Mouse (Mus musculus): ENCODE results near the gene Krba1. TPM values are rescaled to one million over a fixed set of nuclear protein-coding genes. Genes with fewer than 3 reads are reported as not detected.

Krba1 gene
- polyA plus RNA-seq, 1 experiment, result 2.6 TPM

DNA sequence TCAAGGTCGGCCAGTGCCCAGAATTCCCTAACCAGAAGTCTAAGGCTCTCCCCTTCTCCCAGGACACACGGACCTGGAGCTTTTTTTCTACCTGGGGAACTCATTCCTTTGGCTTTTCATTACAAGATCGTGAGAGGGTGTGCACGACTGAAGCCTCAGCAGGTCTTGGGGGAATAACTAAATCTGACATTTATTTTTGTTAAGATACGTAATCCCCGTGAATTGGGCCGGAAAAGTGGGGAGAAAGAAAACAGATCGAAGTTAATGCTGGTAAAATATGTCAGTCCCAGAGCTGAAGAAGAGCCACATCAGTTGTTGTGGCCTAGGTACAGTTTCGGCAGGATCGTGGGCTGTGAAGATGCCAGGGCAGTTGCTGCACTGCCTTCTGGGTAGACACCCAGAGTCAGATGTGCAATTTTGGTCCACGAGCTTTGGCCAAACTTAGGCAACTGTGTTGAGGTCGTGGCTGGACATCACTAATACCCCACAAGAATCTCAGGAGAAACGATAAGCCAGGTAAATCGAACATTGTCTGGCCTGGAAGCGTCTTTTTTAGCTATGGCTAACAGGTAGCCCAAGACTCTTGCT is 716 bp downstream of the Krba1 start:
- peak overlapping the region; percentile 36 for H3K4me3 ChIP-seq
- TF ChIP-seq CEBPB (IDR thresholded peaks at IDR 0.05; ENCODE audit: insufficient read depth, poor library complexity, severe bottlenecking) (no peak), MAX (IDR thresholded peaks at IDR 0.05; ENCODE audit: low read depth) (no peak), USF1 (IDR thresholded peaks at IDR 0.05; ENCODE audit: low read depth) (no peak), MYOD1 (IDR thresholded peaks at IDR 0.05; ENCODE audit: control insufficient read depth in 1 of 3, insufficient read length in 2 of 3, low read depth in 2 of 3) (no peak), SRF (IDR thresholded peaks at IDR 0.05; ENCODE audit: control insufficient read depth, insufficient read length, low read depth) (no peak), POLR2AphosphoS2 (IDR thresholded peaks at IDR 0.05; ENCODE audit: insufficient read length, low read depth) (no peak), MYOG (IDR thresholded peaks at IDR 0.05; ENCODE audit: control insufficient read depth in 1 of 3, insufficient read depth in 1 of 3, insufficient read length in 2 of 3, low read depth in 2 of 3) (no peak)
- peak overlapping the region; percentile 70 for H3K4me2 ChIP-seq (ENCODE audit: low read depth)
- H3K36me3 ChIP-seq (ENCODE audit: control insufficient read depth, insufficient read depth), result no peaks in the 10 kb centered on the region
- H3K79me2 ChIP-seq (ENCODE audit: control insufficient read depth, insufficient read depth), result no peaks in the 10 kb centered on the region
- H3ac ChIP-seq (ENCODE audit: control insufficient read depth, insufficient read length), result peak overlapping the region; percentile 62
- no peaks in the 10 kb centered on the region for H3K27me3 ChIP-seq (ENCODE audit: control insufficient read depth, insufficient read depth, insufficient read length)

DNA sequence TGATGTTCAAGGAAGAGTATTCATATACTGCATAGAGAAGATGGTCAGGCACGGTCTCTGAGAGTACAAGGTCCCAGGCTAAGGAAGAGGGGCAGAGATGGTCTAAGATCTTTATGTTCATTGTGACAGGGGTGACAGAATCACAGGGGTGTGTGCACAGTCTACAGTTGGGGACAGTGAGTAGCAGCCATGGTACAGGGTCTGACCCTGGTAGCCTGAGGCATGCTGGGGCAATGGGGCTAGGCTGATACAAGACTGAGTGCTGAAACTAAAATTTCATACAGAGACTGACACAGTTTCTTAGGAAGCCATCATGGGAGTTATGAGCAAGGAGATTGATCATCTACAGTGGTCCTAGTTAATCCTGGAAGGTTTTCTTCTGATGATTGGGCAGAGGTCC is 1.3 kb downstream of the Krba1 start:
- H3K36me3 ChIP-seq (ENCODE audit: control insufficient read depth, insufficient read depth), result no peaks in the 10 kb centered on the region
- no peak overlapping the region for H3ac ChIP-seq (ENCODE audit: control insufficient read depth, insufficient read length)
- H3K79me2 ChIP-seq (ENCODE audit: control insufficient read depth, insufficient read depth), result no peaks in the 10 kb centered on the region
- H3K4me3 ChIP-seq, result peak overlapping the region; percentile 36
- no peaks in the 10 kb centered on the region for H3K27me3 ChIP-seq (ENCODE audit: control insufficient read depth, insufficient read depth, insufficient read length)
- no peak for TF ChIP-seq MAX (IDR thresholded peaks at IDR 0.05; ENCODE audit: low read depth)
- TF ChIP-seq TCF3 (IDR thresholded peaks at IDR 0.05; ENCODE audit: insufficient read length, low read depth), result no peak
- TF ChIP-seq POLR2AphosphoS2 (IDR thresholded peaks at IDR 0.05; ENCODE audit: insufficient read length, low read depth), result no peak
- no peak for TF ChIP-seq CEBPB (IDR thresholded peaks at IDR 0.05; ENCODE audit: insufficient read depth, poor library complexity, severe bottlenecking)
- TF ChIP-seq POLR2A (IDR thresholded peaks at IDR 0.05; ENCODE audit: insufficient read length, low read depth), result no peak
- no peak for TF ChIP-seq MYOD1 (IDR thresholded peaks at IDR 0.05; ENCODE audit: control insufficient read depth in 1 of 3, insufficient read length in 2 of 3, low read depth in 2 of 3)
- no peak for TF ChIP-seq USF1 (IDR thresholded peaks at IDR 0.05; ENCODE audit: low read depth)
- no peak for TF ChIP-seq SRF (IDR thresholded peaks at IDR 0.05; ENCODE audit: control insufficient read depth, insufficient read length, low read depth)
- TF ChIP-seq REST (IDR thresholded peaks at IDR 0.05; ENCODE audit: insufficient read depth, insufficient read length), result no peak
- no peak for TF ChIP-seq TCF12 (IDR thresholded peaks at IDR 0.05; ENCODE audit: insufficient read depth, poor library complexity, severe bottlenecking)
- no peak for TF ChIP-seq E2F4 (IDR thresholded peaks at IDR 0.05; ENCODE audit: insufficient read depth)
- no peak for TF ChIP-seq MYOG (IDR thresholded peaks at IDR 0.05; ENCODE audit: control insufficient read depth in 1 of 3, insufficient read depth in 1 of 3, insufficient read length in 2 of 3, low read depth in 2 of 3)
- peak overlapping the region; percentile 70 for H3K4me2 ChIP-seq (ENCODE audit: low read depth)

DNA sequence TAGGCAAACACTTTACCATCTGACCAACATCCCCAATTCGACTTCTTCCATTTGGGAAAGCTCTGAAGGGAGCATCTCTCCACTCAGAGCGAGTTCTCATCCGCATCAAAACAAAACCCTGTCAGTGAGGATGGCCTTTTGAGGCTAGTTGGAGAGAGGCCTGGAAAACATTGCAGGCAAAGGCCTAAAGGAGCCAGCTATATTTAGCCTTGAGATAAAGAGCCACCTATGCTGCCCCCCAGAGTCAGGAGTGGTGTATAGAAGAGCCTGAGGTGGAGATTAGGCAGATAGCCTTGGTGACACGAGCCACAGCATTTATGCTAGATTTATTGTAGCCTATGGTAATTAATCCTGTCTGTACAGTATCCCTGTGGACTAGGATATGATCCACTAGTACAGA is 1.9 kb downstream of the Krba1 start:
- no peak overlapping the region for H3K4me3 ChIP-seq
- H3K36me3 ChIP-seq (ENCODE audit: control insufficient read depth, insufficient read depth), result no peaks in the 10 kb centered on the region
- no peaks in the 10 kb centered on the region for H3K79me2 ChIP-seq (ENCODE audit: control insufficient read depth, insufficient read depth)
- H3K27me3 ChIP-seq (ENCODE audit: control insufficient read depth, insufficient read depth, insufficient read length), result no peaks in the 10 kb centered on the region
- no peak for TF ChIP-seq TCF12 (IDR thresholded peaks at IDR 0.05; ENCODE audit: insufficient read depth, poor library complexity, severe bottlenecking)
- no peak for TF ChIP-seq POLR2A (IDR thresholded peaks at IDR 0.05; ENCODE audit: insufficient read length, low read depth)
- no peak for TF ChIP-seq POLR2AphosphoS2 (IDR thresholded peaks at IDR 0.05; ENCODE audit: insufficient read length, low read depth)
- no peak for TF ChIP-seq E2F4 (IDR thresholded peaks at IDR 0.05; ENCODE audit: insufficient read depth)
- TF ChIP-seq SRF (IDR thresholded peaks at IDR 0.05; ENCODE audit: control insufficient read depth, insufficient read length, low read depth), result no peak
- no peak for TF ChIP-seq REST (IDR thresholded peaks at IDR 0.05; ENCODE audit: insufficient read depth, insufficient read length)
- TF ChIP-seq TCF3 (IDR thresholded peaks at IDR 0.05; ENCODE audit: insufficient read length, low read depth), result no peak
- no peak for TF ChIP-seq MYOD1 (IDR thresholded peaks at IDR 0.05; ENCODE audit: control insufficient read depth in 1 of 3, insufficient read length in 2 of 3, low read depth in 2 of 3)
- TF ChIP-seq MYOG (IDR thresholded peaks at IDR 0.05; ENCODE audit: control insufficient read depth in 1 of 3, insufficient read depth in 1 of 3, insufficient read length in 2 of 3, low read depth in 2 of 3), result no peak
- no peak for TF ChIP-seq MAX (IDR thresholded peaks at IDR 0.05; ENCODE audit: low read depth)
- H3ac ChIP-seq (ENCODE audit: control insufficient read depth, insufficient read length), result no peak overlapping the region
- H3K4me2 ChIP-seq (ENCODE audit: low read depth), result peak overlapping the region; percentile 70

DNA sequence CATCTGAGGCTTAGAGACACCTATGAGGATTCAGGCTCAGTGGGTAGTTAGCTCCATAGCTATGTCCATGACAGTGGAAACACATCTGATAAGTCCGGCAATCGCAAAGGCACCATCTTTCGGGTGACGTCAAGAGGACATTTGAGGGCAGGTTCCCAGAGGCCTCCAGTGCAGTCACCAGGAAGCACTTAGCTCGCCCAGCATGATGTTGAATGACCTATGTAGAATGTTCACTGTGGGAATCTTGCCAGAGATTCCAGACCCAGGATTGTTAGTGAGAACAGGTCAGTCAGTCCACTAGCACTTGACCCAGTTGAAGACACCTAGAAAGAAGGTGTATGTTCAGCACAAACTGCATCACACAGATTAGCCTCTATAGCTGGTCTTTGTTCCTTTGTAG is 4.5 kb downstream of the Krba1 start:
- TF ChIP-seq MAX (IDR thresholded peaks at IDR 0.05; ENCODE audit: low read depth) (no peak), POLR2AphosphoS2 (IDR thresholded peaks at IDR 0.05; ENCODE audit: insufficient read length, low read depth) (no peak), TCF3 (IDR thresholded peaks at IDR 0.05; ENCODE audit: insufficient read length, low read depth) (no peak), USF1 (IDR thresholded peaks at IDR 0.05; ENCODE audit: low read depth) (no peak), REST (IDR thresholded peaks at IDR 0.05; ENCODE audit: insufficient read depth, insufficient read length) (no peak), SRF (IDR thresholded peaks at IDR 0.05; ENCODE audit: control insufficient read depth, insufficient read length, low read depth) (no peak), MYOD1 (IDR thresholded peaks at IDR 0.05; ENCODE audit: control insufficient read depth in 1 of 3, insufficient read length in 2 of 3, low read depth in 2 of 3) (no peak)

DNA sequence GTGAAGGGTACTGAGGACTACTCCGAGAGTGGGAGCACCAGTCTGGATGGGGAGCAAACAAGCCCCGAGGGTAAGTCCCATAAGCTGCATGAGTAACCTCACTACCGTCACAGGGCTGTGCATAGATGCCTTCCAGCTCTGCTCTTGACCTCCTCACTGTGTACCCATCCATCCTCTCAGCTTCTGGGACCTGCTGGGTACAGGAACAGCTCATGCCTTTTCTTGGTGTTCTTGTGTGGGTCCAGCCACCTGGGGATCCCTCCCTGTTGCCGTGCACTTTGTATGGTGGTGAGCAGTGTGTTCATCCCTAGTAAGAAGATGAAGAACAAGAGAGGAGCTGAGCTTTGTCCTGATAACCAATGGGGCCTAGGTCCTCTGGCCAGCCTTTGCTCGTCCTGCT is 8.7 kb downstream of the Krba1 start:
- no peaks in the 10 kb centered on the region for H3K36me3 ChIP-seq (ENCODE audit: control insufficient read depth, insufficient read depth)
- H3ac ChIP-seq (ENCODE audit: control insufficient read depth, insufficient read length), result no peak overlapping the region
- no peaks in the 10 kb centered on the region for H3K27me3 ChIP-seq (ENCODE audit: control insufficient read depth, insufficient read depth, insufficient read length)
- H3K4me3 ChIP-seq, result no peak overlapping the region
- TF ChIP-seq MYOD1 (IDR thresholded peaks at IDR 0.05; ENCODE audit: control insufficient read depth in 1 of 3, insufficient read length in 2 of 3, low read depth in 2 of 3), result no peak
- TF ChIP-seq USF1 (IDR thresholded peaks at IDR 0.05; ENCODE audit: low read depth), result no peak
- TF ChIP-seq CEBPB (IDR thresholded peaks at IDR 0.05; ENCODE audit: insufficient read depth, poor library complexity, severe bottlenecking), result no peak
- no peak for TF ChIP-seq REST (IDR thresholded peaks at IDR 0.05; ENCODE audit: insufficient read depth, insufficient read length)
- TF ChIP-seq POLR2A (IDR thresholded peaks at IDR 0.05; ENCODE audit: insufficient read length, low read depth), result no peak
- no peak for TF ChIP-seq E2F4 (IDR thresholded peaks at IDR 0.05; ENCODE audit: insufficient read depth)
- no peak for TF ChIP-seq TCF12 (IDR thresholded peaks at IDR 0.05; ENCODE audit: insufficient read depth, poor library complexity, severe bottlenecking)
- no peak for TF ChIP-seq MAX (IDR thresholded peaks at IDR 0.05; ENCODE audit: low read depth)
- TF ChIP-seq MYOG (IDR thresholded peaks at IDR 0.05; ENCODE audit: control insufficient read depth in 1 of 3, insufficient read depth in 1 of 3, insufficient read length in 2 of 3, low read depth in 2 of 3), result no peak
- TF ChIP-seq TCF3 (IDR thresholded peaks at IDR 0.05; ENCODE audit: insufficient read length, low read depth), result no peak
- no peak for TF ChIP-seq POLR2AphosphoS2 (IDR thresholded peaks at IDR 0.05; ENCODE audit: insufficient read length, low read depth)
- no peak for TF ChIP-seq SRF (IDR thresholded peaks at IDR 0.05; ENCODE audit: control insufficient read depth, insufficient read length, low read depth)
- no peaks in the 10 kb centered on the region for H3K79me2 ChIP-seq (ENCODE audit: control insufficient read depth, insufficient read depth)
- H3K4me2 ChIP-seq (ENCODE audit: low read depth), result no peak overlapping the region

More for the DNA sequence above, 4.5 kb downstream of the Krba1 start:
- no peak overlapping the region for H3K4me2 ChIP-seq (ENCODE audit: low read depth)
- H3K4me3 ChIP-seq, result no peak overlapping the region
- H3ac ChIP-seq (ENCODE audit: control insufficient read depth, insufficient read length), result no peak overlapping the region
- no peaks in the 10 kb centered on the region for H3K36me3 ChIP-seq (ENCODE audit: control insufficient read depth, insufficient read depth)
- no peaks in the 10 kb centered on the region for H3K79me2 ChIP-seq (ENCODE audit: control insufficient read depth, insufficient read depth)
- no peaks in the 10 kb centered on the region for H3K27me3 ChIP-seq (ENCODE audit: control insufficient read depth, insufficient read depth, insufficient read length)
